Mouse (Mus musculus) brain, embryonic 14.5 days (tissue): ENCODE measurements at regions not wholly inside any gene's neighbourhood (a gene's known extent, or its start where the extent isn't known, plus 50 kb on each side); places are given as distances from the start of the nearest gene placed in this dataset.

Experiments used
- DNase-seq: peaks from one replicate; pipeline ENCODE4 v3.0.0-alpha.2; 2011; ENCODE audit warnings: low read depth
- CTCF ChIP-seq: fragments of 200-500 bp; IDR thresholded peaks from 2 replicates; pipeline ENCODE4 v1.5.1; 2012; ENCODE audit warnings: inconsistent platforms, mild to moderate bottlenecking, moderate library complexity, borderline replicate concordance; ENCODE audit not compliant: insufficient read depth, insufficient read length; ENCODE audit errors: extremely low read depth
- POLR2A ChIP-seq: fragments of 200-500 bp; IDR thresholded peaks from 2 replicates; pipeline ENCODE4 v1.6.1; 2012; ENCODE audit warnings: mild to moderate bottlenecking, inconsistent platforms, borderline replicate concordance; ENCODE audit not compliant: poor library complexity, insufficient read depth, insufficient read length, severe bottlenecking; ENCODE audit errors: extremely low read depth

GRCm38 (mm10) chr8:50592899-50593454, 1749.2 kb upstream of the Tenm3 start:
- DNase-seq: peak; percentile 22
- TF ChIP-seq CTCF (no peak), POLR2A (no peak)
